Mouse (Mus musculus): Measurements from ENCODE around the gene Tox4. TPM values are rescaled to one million over a fixed set of nuclear protein-coding genes. Genes with fewer than 3 reads are reported as not detected.
"Not testable (repeated sequence)": the region's sequence is repeated elsewhere in the genome, so short reads cannot be mapped to it uniquely, and the experiment has no call there.

Gene Tox4
- polyA plus RNA-seq, 1 experiment from 2014 or later, result 36.8 TPM

GRCm38 (mm10) chr14:52306100-52306499 lies 27.2 kb downstream of the Tox4 start:
- ATAC-seq, result no peak
- H3K9ac ChIP-seq (ENCODE audit: low read depth, low read length), result no peak overlapping the region
- no peak overlapping the region for H3K4me3 ChIP-seq (ENCODE audit: low read length)
- H3K4me1 ChIP-seq (ENCODE audit: control insufficient read depth, insufficient read depth, low read length), result no peaks in the 10 kb centered on the region; the same call in 1 of the 2 replicates
- H3K27ac ChIP-seq (ENCODE audit: low read length), result no peak overlapping the region
- WGBS, result 95% methylated on average over 2 of the region's 2 CpGs
- no peaks in the 10 kb centered on the region for H3K36me3 ChIP-seq (ENCODE audit: control insufficient read depth, insufficient read depth, low read length)
- no peaks in the 10 kb centered on the region for H3K27me3 ChIP-seq (replicated peaks; ENCODE audit: control insufficient read depth, insufficient read depth, low read length)
- H3K9me3 ChIP-seq (ENCODE audit: control insufficient read depth, low read length), result no peaks in the 10 kb centered on the region
- no peak overlapping the region for H3K4me2 ChIP-seq (ENCODE audit: low read depth, low read length)

GRCm38 (mm10) chr14:52310343-52310742 lies 31.4 kb downstream of the Tox4 start:
- ATAC-seq; H3K9me3 ChIP-seq (ENCODE audit: control insufficient read depth, low read length); H3K27ac ChIP-seq (ENCODE audit: low read length); H3K4me1 ChIP-seq (ENCODE audit: control insufficient read depth, insufficient read depth, low read length); H3K27me3 ChIP-seq (replicated peaks; ENCODE audit: control insufficient read depth, insufficient read depth, low read length); H3K4me2 ChIP-seq (ENCODE audit: low read depth, low read length); H3K9ac ChIP-seq (ENCODE audit: low read depth, low read length); H3K4me3 ChIP-seq (ENCODE audit: low read length): not testable (repeated sequence)
- H3K36me3 ChIP-seq (ENCODE audit: control insufficient read depth, insufficient read depth, low read length), result peaks cover 23% of the 10 kb centered on the region
- WGBS, result 89% methylated on average over 5 of the region's 6 CpGs

GRCm38 (mm10) chr14:52310906-52311305 lies 32.0 kb downstream of the Tox4 start:
- H3K27ac ChIP-seq (ENCODE audit: low read length), result no peak overlapping the region
- no peak for ATAC-seq
- WGBS, result 89% methylated on average over 2 of the region's 2 CpGs
- H3K4me3 ChIP-seq (ENCODE audit: low read length), result no peak overlapping the region
- H3K4me2 ChIP-seq (ENCODE audit: low read depth, low read length), result no peak overlapping the region
- H3K4me1 ChIP-seq (ENCODE audit: control insufficient read depth, insufficient read depth, low read length), result peaks cover 10% of the 10 kb centered on the region
- no peaks in the 10 kb centered on the region for H3K9me3 ChIP-seq (ENCODE audit: control insufficient read depth, low read length)
- peaks cover 23% of the 10 kb centered on the region for H3K36me3 ChIP-seq (ENCODE audit: control insufficient read depth, insufficient read depth, low read length)
- no peaks in the 10 kb centered on the region for H3K27me3 ChIP-seq (replicated peaks; ENCODE audit: control insufficient read depth, insufficient read depth, low read length)
- H3K9ac ChIP-seq (ENCODE audit: low read depth, low read length), result no peak overlapping the region

- H3K9me3 ChIP-seq (ENCODE audit: control insufficient read depth, low read length), result no peaks in the 10 kb centered on the region
- H3K4me1 ChIP-seq (ENCODE audit: control insufficient read depth, insufficient read depth, low read length), result peaks cover 14% of the 10 kb centered on the region
- no peak for ATAC-seq
- H3K27ac ChIP-seq (ENCODE audit: low read length), result no peak overlapping the region
- no peak overlapping the region for H3K4me2 ChIP-seq (ENCODE audit: low read depth, low read length)
- H3K4me3 ChIP-seq (ENCODE audit: low read length), result no peak overlapping the region
- H3K36me3 ChIP-seq (ENCODE audit: control insufficient read depth, insufficient read depth, low read length), result peaks cover 23% of the 10 kb centered on the region
- WGBS, result 88% methylated on average over 26 of the region's 26 CpGs
- no peak overlapping the region for H3K9ac ChIP-seq (ENCODE audit: low read depth, low read length)
- H3K27me3 ChIP-seq (replicated peaks; ENCODE audit: control insufficient read depth, insufficient read depth, low read length), result no peaks in the 10 kb centered on the region
These were observed 35.2 kb downstream of the Tox4 start for GRCm38 (mm10) chr14:52313931-52314807.

- WGBS, result 54% methylated on average over 8 of the region's 8 CpGs
- H3K36me3 ChIP-seq (ENCODE audit: control insufficient read depth, insufficient read depth, low read length), result peaks cover 23% of the 10 kb centered on the region
- H3K4me1 ChIP-seq (ENCODE audit: control insufficient read depth, insufficient read depth, low read length), result peaks cover 14% of the 10 kb centered on the region
- no peaks in the 10 kb centered on the region for H3K9me3 ChIP-seq (ENCODE audit: control insufficient read depth, low read length)
- peak overlapping the region; percentile 84 for H3K4me2 ChIP-seq (ENCODE audit: low read depth, low read length)
- no peaks in the 10 kb centered on the region for H3K27me3 ChIP-seq (replicated peaks; ENCODE audit: control insufficient read depth, insufficient read depth, low read length)
- ATAC-seq, result no peak
- H3K9ac ChIP-seq (ENCODE audit: low read depth, low read length), result peak overlapping the region; percentile 90; the same call in 1 of the 2 replicates
- H3K4me3 ChIP-seq (ENCODE audit: low read length), result peak overlapping the region; percentile 89
- no peak overlapping the region for H3K27ac ChIP-seq (ENCODE audit: low read length)
These were observed 35.8 kb downstream of the Tox4 start for GRCm38 (mm10) chr14:52314808-52315150.

- 0 out of 2 replicates have a peak, but pooled peaks have one; percentile 0 for ATAC-seq
- Histone ChIP-seq H3K4me1 (ENCODE audit: control insufficient read depth, insufficient read depth, low read length) (peaks cover 14% of the 10 kb centered on the region), H3K27me3 (replicated peaks; ENCODE audit: control insufficient read depth, insufficient read depth, low read length) (no peaks in the 10 kb centered on the region), H3K9me3 (ENCODE audit: control insufficient read depth, low read length) (no peaks in the 10 kb centered on the region), H3K9ac (ENCODE audit: low read depth, low read length) (peak overlapping the region; percentile 90), H3K4me3 (ENCODE audit: low read length) (peak overlapping the region; percentile 89), H3K27ac (ENCODE audit: low read length) (peak overlapping the region; percentile 80), H3K4me2 (ENCODE audit: low read depth, low read length) (peak overlapping the region; percentile 84), H3K36me3 (ENCODE audit: control insufficient read depth, insufficient read depth, low read length) (peaks cover 23% of the 10 kb centered on the region)
- WGBS, result 4% methylated on average over 17 of the region's 17 CpGs
These were observed 36.4 kb downstream of the Tox4 start for GRCm38 (mm10) chr14:52315283-52315780.

GRCm38 (mm10) chr14:52315792-52316440 lies 37.0 kb downstream of the Tox4 start:
- peaks cover 14% of the 10 kb centered on the region for H3K4me1 ChIP-seq (ENCODE audit: control insufficient read depth, insufficient read depth, low read length)
- peaks cover 23% of the 10 kb centered on the region for H3K36me3 ChIP-seq (ENCODE audit: control insufficient read depth, insufficient read depth, low read length)
- WGBS, result 0% methylated on average over 27 of the region's 41 CpGs
- peak overlapping the region; percentile 90 for H3K9ac ChIP-seq (ENCODE audit: low read depth, low read length)
- peak overlapping the region; percentile 84 for H3K4me2 ChIP-seq (ENCODE audit: low read depth, low read length)
- ATAC-seq, result peak; percentile 87
- no peaks in the 10 kb centered on the region for H3K27me3 ChIP-seq (replicated peaks; ENCODE audit: control insufficient read depth, insufficient read depth, low read length)
- peak overlapping the region; percentile 80 for H3K27ac ChIP-seq (ENCODE audit: low read length)
- H3K9me3 ChIP-seq (ENCODE audit: control insufficient read depth, low read length), result no peaks in the 10 kb centered on the region
- H3K4me3 ChIP-seq (ENCODE audit: low read length), result peak overlapping the region; percentile 89

- H3K27ac ChIP-seq (ENCODE audit: low read length), result peak overlapping the region; percentile 73
- 13% methylated on average over 16 of the region's 16 CpGs for WGBS
- peak overlapping the region; percentile 90 for H3K9ac ChIP-seq (ENCODE audit: low read depth, low read length)
- peaks cover 14% of the 10 kb centered on the region for H3K4me1 ChIP-seq (ENCODE audit: control insufficient read depth, insufficient read depth, low read length)
- H3K27me3 ChIP-seq (replicated peaks; ENCODE audit: control insufficient read depth, insufficient read depth, low read length), result no peaks in the 10 kb centered on the region
- peaks cover 23% of the 10 kb centered on the region for H3K36me3 ChIP-seq (ENCODE audit: control insufficient read depth, insufficient read depth, low read length)
- H3K9me3 ChIP-seq (ENCODE audit: control insufficient read depth, low read length), result no peaks in the 10 kb centered on the region
- H3K4me2 ChIP-seq (ENCODE audit: low read depth, low read length), result peak overlapping the region; percentile 84
- peak; percentile 75 for ATAC-seq
- peak overlapping the region; percentile 89 for H3K4me3 ChIP-seq (ENCODE audit: low read length)
These were observed 37.7 kb downstream of the Tox4 start for GRCm38 (mm10) chr14:52316441-52317225.

GRCm38 (mm10) chr14:52319361-52319760 lies 40.4 kb downstream of the Tox4 start:
- Histone ChIP-seq H3K9me3 (ENCODE audit: control insufficient read depth, low read length) (no peaks in the 10 kb centered on the region), H3K4me3 (ENCODE audit: low read length) (no peak overlapping the region), H3K9ac (ENCODE audit: low read depth, low read length) (no peak overlapping the region), H3K4me2 (ENCODE audit: low read depth, low read length) (no peak overlapping the region), H3K4me1 (ENCODE audit: control insufficient read depth, insufficient read depth, low read length) (peaks cover 14% of the 10 kb centered on the region), H3K36me3 (ENCODE audit: control insufficient read depth, insufficient read depth, low read length) (peaks cover 2% of the 10 kb centered on the region; the same call in 1 of the 2 replicates), H3K27ac (ENCODE audit: low read length) (no peak overlapping the region), H3K27me3 (replicated peaks; ENCODE audit: control insufficient read depth, insufficient read depth, low read length) (no peaks in the 10 kb centered on the region)
- ATAC-seq, result no peak
- 64% methylated on average over 6 of the region's 6 CpGs for WGBS
